Mouse (Mus musculus) gastrocnemius, adult 8-10 months (tissue): Measurements from ENCODE around the gene Vmn1r48. TPM values are rescaled to one million over a fixed set of nuclear protein-coding genes. Genes with fewer than 3 reads are reported as not detected.
"Not testable (repeated sequence)": the region's sequence is repeated elsewhere in the genome, so short reads cannot be mapped to it uniquely, and the experiment has no call there.

Experiments
- DNase-seq, 2 experiments: peaks; one replicate each; pipeline ENCODE4 v3.0.0; 2022; ENCODE audit warnings: low spot score in 2 of 2
- total RNA-seq, 4 experiments: library from RNA; stranded (reverse); gene quantifications; 2 replicates each; pipeline ENCODE4 v1.2.4; 2022

Vmn1r48 gene
- not detected for total RNA-seq

DNA sequence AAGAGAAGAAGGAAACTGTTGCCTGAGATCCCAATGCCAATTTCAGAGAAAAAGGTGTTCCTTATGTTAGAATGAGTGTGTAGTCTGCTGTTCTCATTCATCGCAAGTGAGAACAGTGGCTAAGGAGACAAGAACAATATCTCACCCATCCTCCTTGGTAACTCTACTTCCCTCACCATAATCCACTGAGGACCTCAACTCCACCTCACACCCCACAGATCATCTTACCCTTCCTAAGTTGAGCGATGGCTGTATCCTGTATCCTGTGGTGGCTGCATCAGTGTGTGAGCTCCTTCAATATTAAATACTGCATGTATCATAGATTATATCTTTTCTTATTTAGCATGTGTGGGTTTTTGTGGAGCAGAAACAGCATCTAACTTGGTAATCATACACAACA lies at the start of gene Vmn1r48:
Vmn1r48 (minus strand) TSS at position 101 of the 400 bp plus-strand sequence.
- DNase-seq, result not testable (repeated sequence)

DNA sequence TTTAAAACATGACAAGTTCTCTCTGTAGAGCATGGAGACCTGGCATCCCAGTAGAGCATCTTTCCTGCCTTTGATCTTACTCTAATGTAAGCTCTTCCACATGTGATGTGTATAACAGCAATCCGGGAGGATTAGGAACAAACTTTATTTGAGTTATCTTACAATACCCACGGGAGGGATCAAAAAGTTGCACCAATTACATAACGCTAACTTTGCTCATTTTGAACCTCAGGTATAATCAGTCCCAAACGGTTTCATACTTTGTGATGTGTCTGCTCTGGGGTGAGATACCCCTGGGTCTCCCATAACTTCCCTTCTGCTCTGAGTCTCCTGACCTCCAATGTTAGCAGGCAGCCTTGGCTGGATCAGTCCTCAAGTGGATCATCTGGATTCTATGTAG lies 41.8 kb upstream of the Vmn1r48 start, which contains the start of gene Vmn1r49:
Vmn1r49 (minus strand) TSS at position 101 of the 400 bp plus-strand sequence.
- DNase-seq, result no peak

GRCm38 (mm10) chr6:90015847-90016246 lies 20.8 kb downstream of the Vmn1r48 start, which contains the start of gene Vmn1r47:
Gene Vmn1r47 (plus strand): TSS chr6:90016147.
- not testable (repeated sequence) for DNase-seq

- DNase-seq, result no peak
These were observed 50.7 kb downstream of the Vmn1r48 start for GRCm38 (mm10) chr6:89985989-89986388.

Other genes starting within 250 kb of the Vmn1r48 start
- gene Vmn1r42, start 160.4 kb downstream of the Vmn1r48 start, total RNA-seq, result not detected
- gene Vmn1r43, start 160.4 kb downstream of the Vmn1r48 start, total RNA-seq, result not detected
- gene Vmn1r44, start 153.2 kb downstream of the Vmn1r48 start, total RNA-seq, result not detected
- gene Vmn1r45, start 96.2 kb downstream of the Vmn1r48 start, total RNA-seq, result not detected
- not detected for gene Vmn1r46, start 67.5 kb downstream of the Vmn1r48 start, total RNA-seq
- not detected for gene Vmn1r47, start 20.7 kb downstream of the Vmn1r48 start, total RNA-seq
- not detected for gene Vmn1r49, start 41.7 kb upstream of the Vmn1r48 start, total RNA-seq
- gene Vmn1r50, start 64.6 kb upstream of the Vmn1r48 start, total RNA-seq, result not detected
- gene Vmn1r51, start 85.8 kb upstream of the Vmn1r48 start, total RNA-seq, result not detected
- gene Vmn1r52, start 138.0 kb upstream of the Vmn1r48 start, total RNA-seq, result not detected
- not detected for gene V1ra8, start 166.0 kb upstream of the Vmn1r48 start, total RNA-seq
- gene Vmn1r53, start 187.6 kb upstream of the Vmn1r48 start, total RNA-seq, result not detected
- not detected for gene Vmn1r54, start 209.5 kb upstream of the Vmn1r48 start, total RNA-seq